Mouse (Mus musculus): Measurements from ENCODE around the gene Mfsd2b. TPM values are rescaled to one million over a fixed set of nuclear protein-coding genes. Genes with fewer than 3 reads are reported as not detected.

The Mfsd2b gene
- polyA plus RNA-seq, 1 experiment from 2014 or later: 0.55 TPM

DNA sequence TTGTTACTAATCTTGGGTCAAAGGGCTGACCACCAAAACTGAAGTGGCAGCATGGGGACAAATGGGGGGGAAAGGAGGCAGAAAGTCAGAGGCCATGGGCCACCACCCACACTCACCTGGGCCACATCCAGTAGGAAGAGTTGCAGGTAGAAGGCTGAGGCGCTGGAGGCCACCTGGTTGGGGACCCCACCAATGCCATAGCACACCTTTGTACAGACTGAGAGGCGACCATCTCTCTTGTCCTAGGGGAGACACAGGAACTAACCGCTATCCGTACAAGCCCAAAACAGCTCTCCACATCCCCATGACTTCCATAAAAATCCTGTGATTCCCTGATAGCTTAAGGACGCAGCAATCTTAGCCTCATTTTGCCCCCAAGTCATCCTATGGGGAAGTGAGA lies 2.9 kb downstream of the Mfsd2b start:
- H3K27ac ChIP-seq (ENCODE audit: low read depth, low read length): no peak overlapping the region
- TF ChIP-seq CTCF (IDR thresholded peaks at IDR 0.05; ENCODE audit: low read depth): no peak
- no peaks in the 10 kb centered on the region for H3K9me3 ChIP-seq (ENCODE audit: control insufficient read depth)
- H3K4me2 ChIP-seq (replicated peaks; ENCODE audit: low read depth): no peak overlapping the region
- no peaks in the 10 kb centered on the region for H3K27me3 ChIP-seq (replicated peaks; ENCODE audit: control insufficient read depth, insufficient read depth, low read length)
- no peak for ATAC-seq
- 0 out of 2 replicates have a peak, but pooled peaks cover 3% of the 10 kb centered on the region for H3K4me1 ChIP-seq (replicated peaks; ENCODE audit: control insufficient read depth, insufficient read depth, low read length)
- WGBS: 90% methylated on average over 5 of the region's 5 CpGs
- H3K9ac ChIP-seq (ENCODE audit: low read depth, low read length): no peak overlapping the region
- H3K4me3 ChIP-seq (ENCODE audit: low read depth, low read length): no peak overlapping the region
- H3K36me3 ChIP-seq (ENCODE audit: control insufficient read depth, insufficient read depth): no peaks in the 10 kb centered on the region

DNA sequence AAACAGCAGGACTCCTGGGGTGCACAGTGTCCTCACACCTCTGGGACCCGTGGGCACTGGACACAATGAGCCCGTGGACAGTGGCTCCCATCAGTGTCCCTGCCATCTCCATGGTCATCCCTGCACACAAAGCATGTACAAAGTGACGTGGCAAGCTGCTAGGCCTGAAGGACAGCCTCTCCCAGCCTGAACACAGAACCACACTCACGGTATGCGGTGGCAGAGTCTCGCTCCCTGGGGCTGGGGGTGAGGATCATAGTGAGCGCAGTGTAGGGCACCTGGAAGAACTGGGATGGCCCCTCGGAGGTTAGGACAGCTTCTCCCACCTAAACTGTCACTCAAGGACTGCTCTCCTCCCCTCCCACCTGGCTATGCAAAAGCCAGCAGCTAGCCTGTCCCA lies 5.2 kb downstream of the Mfsd2b start:
- H3K9ac ChIP-seq (ENCODE audit: low read depth, low read length): no peak overlapping the region
- no peak overlapping the region for H3K27ac ChIP-seq (ENCODE audit: low read depth, low read length)
- no peak overlapping the region for H3K4me3 ChIP-seq (ENCODE audit: low read depth, low read length)
- no peak for ATAC-seq
- H3K27me3 ChIP-seq (replicated peaks; ENCODE audit: control insufficient read depth, insufficient read depth, low read length): no peaks in the 10 kb centered on the region
- TF ChIP-seq CTCF (IDR thresholded peaks at IDR 0.05; ENCODE audit: low read depth): no peak
- WGBS: 83% methylated on average over 8 of the region's 8 CpGs
- no peaks in the 10 kb centered on the region for H3K9me3 ChIP-seq (ENCODE audit: control insufficient read depth)
- 0 out of 2 replicates have a peak, but pooled peaks cover 1% of the 10 kb centered on the region for H3K4me1 ChIP-seq (replicated peaks; ENCODE audit: control insufficient read depth, insufficient read depth, low read length)
- H3K4me2 ChIP-seq (replicated peaks; ENCODE audit: low read depth): no peak overlapping the region
- H3K36me3 ChIP-seq (ENCODE audit: control insufficient read depth, insufficient read depth): no peaks in the 10 kb centered on the region

DNA sequence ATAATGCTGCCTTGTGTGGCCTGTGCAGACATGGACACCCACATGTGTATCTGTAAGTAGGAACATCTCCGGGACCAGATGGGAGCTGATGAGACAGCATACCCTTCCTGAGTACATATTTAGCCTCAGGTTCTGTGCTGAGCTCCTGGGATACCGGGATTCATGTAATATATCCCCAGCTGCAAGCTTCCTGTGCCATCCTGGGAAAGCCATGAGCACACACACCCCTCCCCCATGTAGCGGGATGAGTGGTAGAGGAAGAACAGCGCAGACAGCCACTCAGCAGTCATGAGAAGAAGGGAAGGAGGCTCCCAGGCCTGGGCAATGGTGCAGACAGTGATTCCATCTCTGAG lies 9.8 kb downstream of the Mfsd2b start:
- 66% methylated on average over 4 of the region's 4 CpGs for WGBS
- Histone ChIP-seq H3K9me3 (ENCODE audit: control insufficient read depth) (no peaks in the 10 kb centered on the region), H3K9ac (ENCODE audit: low read depth, low read length) (no peak overlapping the region), H3K4me1 (replicated peaks; ENCODE audit: control insufficient read depth, insufficient read depth, low read length) (no peaks in the 10 kb centered on the region), H3K36me3 (ENCODE audit: control insufficient read depth, insufficient read depth) (peaks cover 5% of the 10 kb centered on the region; the same call in 1 of the 2 replicates), H3K27ac (ENCODE audit: low read depth, low read length) (no peak overlapping the region), H3K27me3 (replicated peaks; ENCODE audit: control insufficient read depth, insufficient read depth, low read length) (no peaks in the 10 kb centered on the region), H3K4me3 (ENCODE audit: low read depth, low read length) (no peak overlapping the region), H3K4me2 (replicated peaks; ENCODE audit: low read depth) (no peak overlapping the region)
- no peak for TF ChIP-seq CTCF (IDR thresholded peaks at IDR 0.05; ENCODE audit: low read depth)
- ATAC-seq: no peak

DNA sequence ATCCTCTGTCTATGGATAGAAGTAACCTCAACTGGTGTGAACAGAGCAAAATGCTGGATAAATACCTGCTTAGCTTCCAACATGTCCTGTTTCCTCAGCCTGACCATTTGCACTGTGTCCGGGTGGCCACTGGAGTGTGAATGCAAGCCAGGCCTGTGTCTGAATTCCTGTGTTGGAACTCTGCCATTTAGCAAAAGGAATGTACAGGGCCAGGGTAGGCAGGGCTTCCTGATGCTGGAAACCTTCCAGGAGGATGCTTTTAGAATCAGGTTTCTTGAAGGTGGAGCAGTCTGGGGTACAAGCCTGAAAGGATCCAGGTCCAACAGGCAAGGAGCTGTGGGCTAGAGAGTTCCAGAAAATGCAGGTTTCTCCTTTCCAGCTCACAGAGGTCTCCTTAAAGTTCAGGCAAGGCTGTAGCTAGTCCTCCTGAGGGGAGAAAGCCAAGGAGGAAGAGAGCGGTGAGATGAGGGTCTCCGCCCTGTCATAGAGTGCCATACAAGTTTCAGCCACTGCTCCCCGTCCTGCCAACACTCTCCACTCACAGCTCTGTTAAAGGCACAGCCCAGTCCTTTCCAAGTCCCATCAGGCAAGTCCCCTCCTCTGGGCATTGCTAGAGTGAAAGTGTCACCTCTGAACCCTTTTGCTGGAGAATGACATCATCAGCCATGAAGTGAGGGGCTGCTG lies 10.4 kb downstream of the Mfsd2b start:
- H3K4me1 ChIP-seq (replicated peaks; ENCODE audit: control insufficient read depth, insufficient read depth, low read length): no peaks in the 10 kb centered on the region
- TF ChIP-seq CTCF (IDR thresholded peaks at IDR 0.05; ENCODE audit: low read depth): no peak
- no peak overlapping the region for H3K9ac ChIP-seq (ENCODE audit: low read depth, low read length)
- no peaks in the 10 kb centered on the region for H3K27me3 ChIP-seq (replicated peaks; ENCODE audit: control insufficient read depth, insufficient read depth, low read length)
- no peak overlapping the region for H3K4me2 ChIP-seq (replicated peaks; ENCODE audit: low read depth)
- no peak overlapping the region for H3K27ac ChIP-seq (ENCODE audit: low read depth, low read length)
- 67% methylated on average over 4 of the region's 4 CpGs for WGBS
- no peak overlapping the region for H3K4me3 ChIP-seq (ENCODE audit: low read depth, low read length)
- no peak for ATAC-seq
- H3K9me3 ChIP-seq (ENCODE audit: control insufficient read depth): no peaks in the 10 kb centered on the region
- peaks cover 5% of the 10 kb centered on the region; the same call in 1 of the 2 replicates for H3K36me3 ChIP-seq (ENCODE audit: control insufficient read depth, insufficient read depth)

DNA sequence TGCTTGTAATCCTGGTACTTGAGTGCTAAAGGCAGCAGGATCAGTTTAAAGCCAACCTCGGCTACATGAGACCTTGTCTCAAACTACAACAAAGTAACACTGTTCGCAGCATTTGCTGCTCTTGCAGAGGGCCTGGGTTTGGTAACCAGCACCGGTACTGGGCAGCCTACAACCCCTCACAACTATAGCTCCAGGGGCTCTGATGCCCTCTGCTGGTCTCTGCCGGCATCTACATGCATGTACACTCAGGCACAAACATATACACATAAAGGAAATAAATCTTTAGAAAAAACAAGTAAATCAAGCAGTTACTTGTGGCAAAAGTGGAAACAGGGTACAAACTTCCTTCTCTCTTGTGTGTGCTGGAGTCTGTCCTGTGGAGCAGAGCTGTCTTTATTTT lies 11.5 kb downstream of the Mfsd2b start:
- peak; percentile 47 for TF ChIP-seq CTCF (IDR thresholded peaks at IDR 0.05; ENCODE audit: low read depth)
- Histone ChIP-seq H3K4me2 (replicated peaks; ENCODE audit: low read depth) (no peak overlapping the region), H3K4me3 (ENCODE audit: low read depth, low read length) (no peak overlapping the region), H3K36me3 (ENCODE audit: control insufficient read depth, insufficient read depth) (peaks cover 5% of the 10 kb centered on the region; the same call in 1 of the 2 replicates), H3K27ac (ENCODE audit: low read depth, low read length) (no peak overlapping the region), H3K27me3 (replicated peaks; ENCODE audit: control insufficient read depth, insufficient read depth, low read length) (no peaks in the 10 kb centered on the region), H3K4me1 (replicated peaks; ENCODE audit: control insufficient read depth, insufficient read depth, low read length) (no peaks in the 10 kb centered on the region), H3K9me3 (ENCODE audit: control insufficient read depth) (no peaks in the 10 kb centered on the region), H3K9ac (ENCODE audit: low read depth, low read length) (no peak overlapping the region)
- 91% methylated on average over 4 of the region's 4 CpGs for WGBS
- ATAC-seq: no peak

DNA sequence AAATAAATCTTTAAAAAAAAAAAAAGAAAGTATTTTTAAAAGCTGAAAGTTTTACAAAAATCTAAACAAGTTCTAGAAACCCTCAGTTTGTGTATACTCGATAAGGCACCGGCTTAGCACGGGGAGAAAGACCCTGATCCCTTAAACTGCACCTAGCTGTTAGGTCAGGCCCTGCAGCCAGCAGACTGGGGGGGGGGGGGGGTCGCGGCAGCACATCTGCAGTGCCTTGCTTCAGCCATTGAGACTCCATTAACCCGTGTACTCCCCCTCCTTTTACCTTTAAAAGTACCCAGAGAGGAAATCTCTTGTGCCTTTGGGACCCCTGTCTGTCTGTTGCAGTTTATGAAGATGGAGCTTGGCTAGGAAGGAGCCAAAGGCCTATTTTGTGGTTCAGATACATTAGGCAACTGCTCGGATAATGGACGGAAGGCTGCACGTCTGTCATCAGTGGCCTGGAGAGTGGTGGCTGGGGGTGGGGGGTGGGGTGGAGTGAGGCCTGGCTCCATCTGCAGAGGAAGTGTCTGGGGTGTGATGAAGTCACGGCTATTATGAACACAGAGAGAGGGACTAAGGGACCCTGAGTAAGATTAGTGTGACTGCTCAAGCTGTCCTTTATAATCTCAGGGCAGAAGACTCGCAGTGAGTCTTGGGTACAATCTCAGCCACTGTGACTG lies 14.8 kb downstream of the Mfsd2b start:
- Histone ChIP-seq H3K27me3 (replicated peaks; ENCODE audit: control insufficient read depth, insufficient read depth, low read length) (no peaks in the 10 kb centered on the region), H3K4me1 (replicated peaks; ENCODE audit: control insufficient read depth, insufficient read depth, low read length) (no peaks in the 10 kb centered on the region), H3K27ac (ENCODE audit: low read depth, low read length) (no peak overlapping the region), H3K36me3 (ENCODE audit: control insufficient read depth, insufficient read depth) (peaks cover 5% of the 10 kb centered on the region; the same call in 1 of the 2 replicates), H3K9me3 (ENCODE audit: control insufficient read depth) (no peaks in the 10 kb centered on the region), H3K9ac (ENCODE audit: low read depth, low read length) (no peak overlapping the region), H3K4me2 (replicated peaks; ENCODE audit: low read depth) (no peak overlapping the region), H3K4me3 (ENCODE audit: low read depth, low read length) (no peak overlapping the region)
- TF ChIP-seq CTCF (IDR thresholded peaks at IDR 0.05; ENCODE audit: low read depth): no peak
- no peak for ATAC-seq
- 52% methylated on average over 11 of the region's 11 CpGs for WGBS

Measured in intestine, postnatal 0 days (tissue).